Mouse (Mus musculus): ENCODE measurements at regions not wholly inside any gene's neighbourhood (a gene's known extent, or its start where the extent isn't known, plus 50 kb on each side); places are given as distances from the start of the nearest gene placed in this dataset.

DNA sequence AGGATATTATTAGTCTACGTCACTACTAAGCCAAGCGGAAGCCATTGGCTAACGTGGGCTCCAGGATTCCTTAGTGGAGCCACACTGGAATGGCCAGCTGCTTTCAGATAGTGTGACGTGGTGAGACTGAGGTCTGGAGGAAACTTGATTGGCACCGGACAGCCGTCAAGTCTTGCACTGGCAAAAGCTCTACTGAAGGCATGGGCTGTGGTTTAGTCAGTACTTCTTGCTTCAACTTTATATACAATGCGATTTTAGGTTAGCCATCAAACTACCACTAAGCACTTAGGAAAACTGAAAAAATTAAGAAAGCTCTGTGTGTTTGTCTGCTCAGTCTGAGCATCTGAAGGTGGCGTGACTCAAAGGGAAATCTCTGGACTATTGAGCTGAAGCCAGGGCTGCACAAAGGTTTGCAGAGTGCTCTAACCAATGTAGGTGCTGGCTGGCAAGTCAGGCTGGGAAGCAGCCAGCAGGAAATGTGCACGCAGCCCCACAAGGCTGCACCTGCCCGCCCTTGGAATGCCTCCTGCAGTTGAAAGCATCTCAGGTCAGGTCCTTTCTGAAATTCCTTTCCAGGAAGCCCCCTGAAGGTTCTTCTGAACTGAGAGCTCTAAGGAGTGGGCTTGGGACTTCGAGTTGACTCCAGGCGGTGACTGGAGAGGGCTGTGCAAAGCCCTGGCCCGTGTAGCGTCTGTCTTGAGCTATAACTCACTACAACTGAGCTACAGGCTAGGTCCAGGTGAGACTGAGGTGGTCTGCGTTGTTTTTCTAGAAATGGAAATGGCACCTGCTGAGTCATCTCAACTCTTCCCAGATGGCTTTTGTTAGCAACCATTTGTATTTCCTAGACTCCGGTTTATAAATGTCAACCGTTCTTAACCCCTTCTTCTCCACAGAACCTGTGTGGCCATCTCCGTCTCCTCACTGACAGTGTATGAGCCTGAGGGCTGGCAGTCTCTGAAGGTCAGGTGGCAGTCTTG lies 172.2 kb upstream of the Id2 start:
- no peak for TF ChIP-seq CTCF (IDR thresholded peaks at IDR 0.05)
- Histone ChIP-seq H3K4me3 (no peak overlapping the region), H3K27ac (no peak overlapping the region)
- intact Hi-C loops (cut with DNase I), result no loop called here
- DNase-seq, result no peak

DNA sequence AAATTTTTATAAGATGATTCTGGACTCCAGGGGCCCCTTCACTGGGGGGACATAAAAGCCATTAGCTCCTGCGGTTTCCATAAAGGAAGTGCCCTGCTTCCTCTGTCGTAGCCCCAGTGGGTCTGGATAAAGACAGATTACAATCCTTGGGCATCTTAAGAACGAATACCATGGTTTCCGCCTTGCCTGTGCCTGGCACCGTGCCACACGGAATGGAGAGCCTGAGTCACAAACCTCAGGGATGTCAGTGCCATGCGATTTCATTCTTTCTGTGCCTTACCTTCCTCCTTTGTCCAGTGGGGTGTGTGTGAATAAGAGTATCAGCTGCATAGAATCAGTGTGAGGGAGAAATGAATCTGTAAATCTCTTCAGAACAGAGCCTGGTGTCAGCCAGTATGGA lies 171.4 kb upstream of the Id2 start:
- TF ChIP-seq CTCF (IDR thresholded peaks at IDR 0.05), result no peak
- Histone ChIP-seq H3K27ac (no peak overlapping the region), H3K4me3 (no peak overlapping the region)
- DNase-seq, result no peak
- intact Hi-C loops (cut with DNase I), result no loop called here

DNA sequence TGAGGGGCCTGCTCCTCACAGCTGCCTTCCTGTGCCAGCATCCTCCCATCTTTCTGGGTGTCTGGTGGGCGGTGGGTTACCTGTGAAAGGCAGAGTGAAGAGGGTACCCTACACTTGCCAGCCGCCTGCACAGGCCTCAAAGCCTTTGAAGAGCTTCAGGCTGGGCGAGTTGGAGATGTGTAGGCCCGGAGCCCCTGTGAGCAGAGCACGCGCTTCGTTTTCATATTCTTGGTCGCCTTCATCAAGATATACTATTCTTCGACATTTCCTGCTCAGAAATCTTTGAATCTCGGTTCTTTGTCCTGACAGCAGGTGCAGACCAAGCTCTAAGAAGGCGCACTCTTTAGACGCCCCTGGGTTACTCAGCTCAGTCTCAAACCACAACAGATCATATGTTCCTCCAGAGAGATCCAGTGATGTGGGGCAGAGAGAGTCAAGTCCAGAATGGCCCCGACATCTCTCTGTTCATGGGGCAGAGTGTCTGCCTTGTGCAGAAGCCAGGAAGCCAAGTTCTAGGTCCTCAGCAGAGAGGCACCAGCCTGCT lies 170.7 kb upstream of the Id2 start:
- TF ChIP-seq CTCF (IDR thresholded peaks at IDR 0.05), result no peak
- Histone ChIP-seq H3K4me3 (no peak overlapping the region), H3K27ac (no peak overlapping the region)
- DNase-seq, result no peak
- intact Hi-C loops (cut with DNase I), result no loop called here

DNA sequence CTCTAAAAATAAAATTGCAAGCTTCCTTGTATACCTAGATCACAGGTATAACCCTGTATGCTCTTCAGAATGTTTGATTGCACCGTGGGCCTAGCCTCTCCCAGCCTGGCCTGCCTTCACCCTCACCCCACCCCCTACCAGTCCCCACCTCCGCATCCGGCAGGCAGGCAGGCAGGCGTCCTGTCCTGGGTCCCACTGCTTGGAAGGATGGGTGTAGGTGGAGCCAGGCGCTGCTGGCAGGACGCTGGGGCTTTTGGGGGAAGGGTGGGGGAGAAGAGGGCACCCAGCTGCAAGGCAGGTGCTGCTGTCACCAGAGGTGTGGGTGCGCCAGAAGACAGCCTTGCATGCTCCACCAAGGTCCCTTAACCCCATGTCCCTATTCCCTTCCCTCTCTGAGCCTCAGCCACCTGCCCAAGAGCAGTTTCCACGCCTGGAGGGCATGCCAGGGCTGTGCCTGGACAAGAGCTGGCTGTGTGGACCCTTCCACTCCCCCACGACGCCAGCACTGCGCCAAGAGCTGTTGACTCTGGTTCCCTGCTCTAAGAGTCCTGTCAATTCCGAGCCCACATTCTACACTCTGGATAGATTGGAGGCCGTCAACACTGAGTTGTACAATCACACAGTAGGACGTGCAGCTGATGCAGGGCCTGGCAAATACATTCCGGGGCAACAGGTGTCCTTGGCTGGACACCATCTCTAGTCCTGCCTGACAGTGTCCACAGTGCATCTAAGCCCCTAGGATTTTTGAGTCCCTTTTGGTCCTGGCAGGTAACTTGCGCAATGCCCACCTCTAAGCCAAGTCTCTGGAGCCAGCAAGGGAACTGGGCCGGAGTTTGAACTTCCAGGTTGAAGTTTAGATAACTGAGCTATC lies 170.0 kb upstream of the Id2 start:
- intact Hi-C loops (cut with DNase I), result no loop called here
- no peak for DNase-seq
- Histone ChIP-seq H3K4me3 (no peak overlapping the region), H3K27ac (no peak overlapping the region)
- TF ChIP-seq CTCF (IDR thresholded peaks at IDR 0.05), result no peak

DNA sequence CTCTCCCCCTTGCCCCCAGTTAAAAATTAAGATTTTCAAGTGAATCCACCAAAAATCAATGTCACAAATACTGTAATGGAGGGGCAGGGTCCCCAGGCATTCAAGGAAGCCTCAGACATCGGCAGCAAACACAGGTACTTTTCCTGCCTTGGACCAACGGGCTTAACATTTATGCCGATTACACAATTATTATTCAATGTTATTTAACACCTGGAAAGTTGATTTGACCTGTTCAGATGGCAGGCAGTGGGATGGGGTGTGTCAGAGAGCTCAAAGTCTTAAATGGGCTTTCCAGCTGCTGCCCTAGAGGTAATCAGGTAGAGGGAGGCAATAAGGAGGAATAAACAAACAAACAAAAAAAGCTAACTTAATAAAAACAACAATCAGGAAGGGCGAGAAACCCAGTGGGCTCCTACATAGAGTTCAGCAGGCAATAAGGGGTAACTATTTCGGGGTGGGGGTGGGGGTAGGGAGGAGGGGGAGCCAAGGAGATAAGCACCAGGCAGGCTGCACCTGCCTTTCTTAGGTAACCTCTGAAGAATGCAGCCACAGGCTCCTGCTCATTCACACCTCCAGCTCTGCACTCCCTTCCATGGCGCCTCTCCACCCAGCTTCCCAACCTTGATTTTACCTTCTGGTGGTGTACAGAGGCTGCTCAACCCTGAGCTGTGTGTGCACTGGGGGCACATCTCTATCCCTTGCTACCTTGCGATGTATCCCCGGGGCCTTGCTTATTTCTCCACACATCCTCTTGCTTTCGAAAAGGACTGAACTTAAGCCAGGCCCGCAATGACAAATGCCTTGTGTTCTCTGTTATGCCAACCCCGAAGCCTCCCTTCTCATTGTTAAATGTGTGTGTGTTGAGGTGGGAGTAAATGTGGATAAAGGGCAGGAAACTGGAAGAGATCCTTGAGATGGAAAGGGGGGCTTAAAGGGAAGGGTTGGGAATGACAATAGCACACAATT lies 168.9 kb upstream of the Id2 start:
- no peak for TF ChIP-seq CTCF (IDR thresholded peaks at IDR 0.05)
- Histone ChIP-seq H3K27ac (no peak overlapping the region), H3K4me3 (no peak overlapping the region)
- intact Hi-C loops (cut with DNase I), result no loop called here
- DNase-seq, result no peak

DNA sequence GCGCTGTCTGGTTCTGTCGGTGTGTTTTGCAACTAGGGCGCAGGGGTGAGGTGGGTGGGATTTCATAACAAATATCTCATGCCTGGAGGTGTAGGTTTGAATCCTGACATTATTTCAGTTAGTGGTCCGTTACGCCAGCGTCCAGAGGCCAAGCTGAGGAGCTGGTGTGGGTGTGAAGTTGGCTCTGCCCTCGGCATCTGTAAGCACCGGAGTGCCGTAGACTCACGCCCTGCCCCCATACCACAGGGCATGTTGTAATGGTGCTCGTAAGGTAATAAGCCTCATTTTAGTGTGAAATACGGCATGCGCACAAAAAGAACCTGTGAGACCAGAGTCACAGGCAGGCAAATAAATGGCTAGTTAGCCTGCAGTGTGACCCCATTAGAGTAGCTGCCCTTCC lies 168.1 kb upstream of the Id2 start:
- H3K27ac ChIP-seq, result no peak overlapping the region
- no peak for TF ChIP-seq CTCF (IDR thresholded peaks at IDR 0.05)
- H3K4me3 ChIP-seq, result no peak overlapping the region
- no peak for DNase-seq
- intact Hi-C loops (cut with DNase I), result no loop called here

DNA sequence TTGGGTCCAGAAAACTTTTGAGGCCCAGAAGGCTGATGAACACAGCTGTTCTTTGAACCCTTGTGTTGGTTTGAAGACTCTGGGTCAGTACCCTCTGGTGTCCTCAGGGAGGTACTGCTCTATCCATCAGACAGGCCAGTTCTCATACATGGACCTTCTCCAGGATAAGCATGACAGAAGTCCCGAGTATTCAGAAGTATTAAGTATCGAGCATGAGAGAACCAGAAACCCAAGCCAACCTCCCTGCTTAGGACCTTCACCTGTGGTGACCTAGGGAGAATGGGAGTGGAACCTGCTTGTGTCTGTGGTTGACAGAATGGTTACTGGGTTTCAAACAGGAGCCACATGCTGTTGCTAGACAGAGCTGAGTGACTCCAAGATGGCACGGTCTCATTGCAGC lies 167.5 kb upstream of the Id2 start:
- no peak overlapping the region for H3K4me3 ChIP-seq
- intact Hi-C loops (cut with DNase I), result no loop called here
- no peak for DNase-seq
- no peak for TF ChIP-seq CTCF (IDR thresholded peaks at IDR 0.05)
- H3K27ac ChIP-seq, result no peak overlapping the region

DNA sequence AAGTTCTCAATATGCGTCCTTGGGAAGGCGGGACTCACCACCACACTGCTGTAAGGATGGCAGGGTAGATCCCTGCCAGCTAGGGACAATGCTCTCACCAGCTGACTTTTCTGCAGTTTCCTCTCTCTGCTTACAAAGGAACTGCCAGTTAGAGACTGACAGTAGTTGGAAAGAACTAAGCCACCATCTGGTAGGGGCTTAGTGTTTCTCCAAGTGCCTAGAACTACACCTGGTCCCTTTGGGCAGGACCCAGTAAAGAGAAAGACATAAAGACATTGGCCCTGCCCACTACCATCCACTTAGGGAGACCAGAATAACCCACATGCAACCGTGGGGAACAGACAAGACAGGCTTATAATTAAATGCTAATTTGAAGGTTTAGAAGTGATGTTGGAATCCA lies 165.5 kb upstream of the Id2 start:
- intact Hi-C loops (cut with DNase I), result no loop called here
- no peak for TF ChIP-seq CTCF (IDR thresholded peaks at IDR 0.05)
- Histone ChIP-seq H3K4me3 (no peak overlapping the region), H3K27ac (no peak overlapping the region)
- no peak for DNase-seq

DNA sequence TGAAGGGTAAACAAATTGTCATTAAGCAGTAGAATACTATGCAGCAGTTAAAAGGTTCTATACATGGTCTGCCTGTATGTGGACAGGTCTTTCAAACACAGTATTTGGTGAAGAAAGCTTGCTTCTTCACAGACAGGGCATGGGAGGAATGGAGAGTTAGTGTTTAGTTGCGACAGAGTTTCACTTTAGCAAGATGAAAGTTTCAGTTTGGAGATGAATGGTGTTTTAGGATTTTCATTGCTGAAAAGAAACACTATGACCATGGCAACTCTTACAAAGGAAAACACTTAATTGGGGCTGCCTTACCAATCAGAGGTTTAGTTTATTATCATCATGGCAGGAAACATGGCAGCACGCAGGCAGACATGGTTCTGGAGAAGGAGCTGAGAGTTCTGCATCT lies 162.2 kb upstream of the Id2 start:
- intact Hi-C loops (cut with DNase I), result no loop called here
- no peak for DNase-seq
- no peak for TF ChIP-seq CTCF (IDR thresholded peaks at IDR 0.05)
- Histone ChIP-seq H3K27ac (no peak overlapping the region), H3K4me3 (no peak overlapping the region)

DNA sequence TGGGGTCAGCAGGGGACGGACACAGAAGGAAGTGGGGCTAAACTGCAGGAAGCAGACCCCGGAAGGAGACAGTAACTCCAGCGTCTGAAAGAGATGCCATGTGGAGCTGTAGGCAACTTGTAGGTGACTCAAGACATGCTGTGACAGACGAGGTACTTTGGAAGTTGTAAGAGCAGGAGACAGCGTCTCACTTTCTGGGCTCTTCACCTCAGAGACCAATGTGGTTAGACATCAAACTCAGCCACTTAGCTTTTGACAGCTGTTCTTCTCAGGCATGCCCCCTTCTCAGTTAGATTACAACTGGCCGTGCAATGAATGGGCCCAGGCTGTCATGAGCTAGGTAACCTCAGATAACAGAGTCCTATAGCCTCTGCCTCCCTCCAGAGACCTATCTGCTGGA lies 159.3 kb upstream of the Id2 start:
- DNase-seq, result no peak
- Histone ChIP-seq H3K27ac (no peak overlapping the region), H3K4me3 (no peak overlapping the region)
- intact Hi-C loops (cut with DNase I), result no loop called here
- TF ChIP-seq CTCF (IDR thresholded peaks at IDR 0.05), result no peak

DNA sequence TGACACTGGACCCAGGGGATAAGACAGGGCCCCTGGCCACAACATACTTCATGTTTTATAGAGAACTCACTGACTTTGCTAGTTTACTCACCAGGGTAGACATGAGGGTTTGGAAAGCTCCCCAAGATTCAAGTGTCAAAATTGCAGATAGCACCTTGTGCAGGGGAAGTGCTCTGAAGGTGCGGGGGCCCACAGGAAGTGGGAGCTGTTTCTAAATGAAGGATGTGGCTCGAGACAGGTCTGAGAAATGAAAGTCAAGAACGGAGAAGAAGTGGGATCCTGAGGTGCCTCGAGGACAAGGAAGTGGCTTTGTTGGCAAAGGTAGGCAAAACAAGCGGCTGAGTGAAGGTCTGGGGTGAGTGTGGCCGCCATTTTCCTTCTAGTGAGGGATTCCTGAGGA lies 157.8 kb upstream of the Id2 start:
- intact Hi-C loops (cut with DNase I), result no loop called here
- no peak for TF ChIP-seq CTCF (IDR thresholded peaks at IDR 0.05)
- DNase-seq, result no peak
- no peak overlapping the region for H3K27ac ChIP-seq
- H3K4me3 ChIP-seq, result no peak overlapping the region

All from gastrocnemius, adult 2 months (tissue).